Mouse (Mus musculus) CH12.LX (cell line): ENCODE measurements around the gene Denr. TPM values are rescaled to one million over a fixed set of nuclear protein-coding genes. Genes with fewer than 3 reads are reported as not detected.

Experiments used
- DNase-seq: peaks from one replicate; pipeline ENCODE4 v3.0.0-alpha.2; 2013; ENCODE audit errors: extremely low read depth
- H3K27ac ChIP-seq: 2 replicates; pipeline ENCODE4 v1.5.1; 2012; ENCODE audit warnings: low read depth, mild to moderate bottlenecking, control low read depth, moderate library complexity; ENCODE audit not compliant: insufficient read depth
- H3K27me3 ChIP-seq: replicated peaks from 2 replicates; pipeline ENCODE3; 2012; ENCODE audit warnings: inconsistent platforms
- H3K36me3 ChIP-seq, 2 experiments: replicated peaks in 1 of 2; 2 replicates each; pipeline versions ENCODE3 to v1.6.1; 2012; ENCODE audit warnings: inconsistent platforms in 1 of 2, low read length in 1 of 2, mild to moderate bottlenecking in 1 of 2, mixed read lengths in 1 of 2, moderate library complexity in 1 of 2; ENCODE audit not compliant: control insufficient read depth in 1 of 2, insufficient read depth in 1 of 2
- H3K4me1 ChIP-seq, 2 experiments: 2 replicates each; pipeline ENCODE4 v1.6.1; 2012; ENCODE audit warnings: inconsistent platforms in 1 of 2, moderate library complexity in 1 of 2; ENCODE audit not compliant: insufficient read depth in 2 of 2, control insufficient read depth in 1 of 2
- H3K4me2 ChIP-seq: 2 replicates; pipeline ENCODE4 v1.6.1; 2012; ENCODE audit warnings: low read depth, mild to moderate bottlenecking, control low read depth; ENCODE audit not compliant: poor library complexity, insufficient read depth, severe bottlenecking
- H3K4me3 ChIP-seq, 3 experiments: fragments of 150-350 bp in 1 of 3; sonication (generic) in 1 of 3; replicated peaks in 1 of 3; 2 replicates each; pipeline versions ENCODE3 to v1.5.1; 2011 to 2012; ENCODE audit warnings: low read depth in 2 of 3, low read length in 2 of 3, mild to moderate bottlenecking in 2 of 3, moderate library complexity in 2 of 3, control low read depth in 1 of 3, improper control_type of control experiment in 1 of 3, inconsistent platforms in 1 of 3, mixed read lengths in 1 of 3; ENCODE audit not compliant: poor library complexity in 1 of 3
- H3K79me2 ChIP-seq: replicated peaks from 2 replicates; pipeline ENCODE4 v1.6.1; 2012; ENCODE audit warnings: mild to moderate bottlenecking, moderate library complexity; ENCODE audit not compliant: control insufficient read depth, poor library complexity, insufficient read depth, severe bottlenecking; ENCODE audit errors: extremely low read depth
- H3K9ac ChIP-seq: 2 replicates; pipeline ENCODE4 v1.6.1; 2012; ENCODE audit warnings: low read depth, mild to moderate bottlenecking, control low read depth, moderate library complexity; ENCODE audit not compliant: insufficient read depth
- H3K9me3 ChIP-seq: replicated peaks from 2 replicates; pipeline ENCODE3; 2012; ENCODE audit warnings: low read length, inconsistent platforms, mixed read lengths
- BHLHE40 ChIP-seq: IDR thresholded peaks from 2 replicates; pipeline ENCODE4 v1.6.1; 2011; ENCODE audit warnings: mild to moderate bottlenecking, low read depth, low read length, improper control_type of control experiment
- CHD1 ChIP-seq: IDR thresholded peaks from 2 replicates; pipeline ENCODE4 v1.6.1; 2012; ENCODE audit warnings: low read depth, low read length, improper control_type of control experiment, inconsistent platforms
- CTCF ChIP-seq, 2 experiments: IDR thresholded peaks in 1 of 2; conservative IDR thresholded peaks in 1 of 2; 2 replicates each; pipeline ENCODE4 v1.5.1; 2011 to 2012; ENCODE audit warnings: low read depth in 2 of 2, low read length in 2 of 2, improper control_type of control experiment in 1 of 2, inconsistent platforms in 1 of 2, mild to moderate bottlenecking in 1 of 2, moderate library complexity in 1 of 2
- ELF1 ChIP-seq: IDR thresholded peaks from 2 replicates; pipeline ENCODE4 v1.6.1; 2014; ENCODE audit warnings: low read depth, mild to moderate bottlenecking, inconsistent platforms, low read length, improper control_type of control experiment
- ETS1 ChIP-seq: conservative IDR thresholded peaks from 2 replicates; pipeline ENCODE4 v1.6.1; 2012; ENCODE audit warnings: low read depth, mild to moderate bottlenecking, inconsistent platforms, low read length, improper control_type of control experiment, moderate library complexity
- GABPA ChIP-seq: IDR thresholded peaks from 2 replicates; pipeline ENCODE4 v1.6.1; 2012; ENCODE audit warnings: low read depth, low read length, improper control_type of control experiment, inconsistent platforms; ENCODE audit not compliant: insufficient replicate concordance
- HCFC1 ChIP-seq: IDR thresholded peaks from 2 replicates; pipeline ENCODE4 v1.6.1; 2012; ENCODE audit warnings: low read depth, mild to moderate bottlenecking, inconsistent platforms, low read length, improper control_type of control experiment
- IRF4 ChIP-seq: IDR thresholded peaks from 2 replicates; pipeline ENCODE4 v1.6.1; 2014; ENCODE audit warnings: low read depth, mild to moderate bottlenecking, inconsistent platforms, low read length, improper control_type of control experiment
- JUN ChIP-seq: IDR thresholded peaks from 2 replicates; pipeline ENCODE4 v1.6.1; 2011; ENCODE audit warnings: low read depth, mild to moderate bottlenecking, low read length, improper control_type of control experiment, moderate library complexity; ENCODE audit not compliant: insufficient read depth
- KAT2A ChIP-seq: IDR thresholded peaks from 2 replicates; pipeline ENCODE4 v1.6.1; 2012; ENCODE audit warnings: low read length, improper control_type of control experiment, inconsistent platforms; ENCODE audit not compliant: insufficient replicate concordance
- MAFK ChIP-seq: IDR thresholded peaks from 2 replicates; pipeline ENCODE4 v1.6.1; 2011; ENCODE audit warnings: low read length, improper control_type of control experiment; ENCODE audit not compliant: insufficient replicate concordance
- MAX ChIP-seq: IDR thresholded peaks from 2 replicates; pipeline ENCODE4 v1.6.1; 2011; ENCODE audit warnings: low read length, improper control_type of control experiment
- MAZ ChIP-seq: IDR thresholded peaks from 2 replicates; pipeline ENCODE4 v1.6.1; 2012; ENCODE audit warnings: low read depth, mild to moderate bottlenecking, inconsistent platforms, low read length, improper control_type of control experiment, moderate library complexity
- MEF2A ChIP-seq: IDR thresholded peaks from 2 replicates; pipeline ENCODE4 v1.6.1; 2014; ENCODE audit warnings: low read depth, mild to moderate bottlenecking, inconsistent platforms, low read length, improper control_type of control experiment, borderline replicate concordance
- MXI1 ChIP-seq: IDR thresholded peaks from 2 replicates; pipeline ENCODE4 v1.6.1; 2011; ENCODE audit warnings: mild to moderate bottlenecking, low read depth, low read length, improper control_type of control experiment
- NELFE ChIP-seq: IDR thresholded peaks from 2 replicates; pipeline ENCODE4 v1.6.1; 2011; ENCODE audit warnings: low read depth, low read length, improper control_type of control experiment
- POLR2A ChIP-seq: IDR thresholded peaks from 2 replicates; pipeline ENCODE4 v1.6.1; 2011; ENCODE audit warnings: low read depth, mild to moderate bottlenecking, improper control_type of control experiment, low read length
- POLR2AphosphoS2 ChIP-seq: IDR thresholded peaks from 2 replicates; pipeline ENCODE4 v1.6.1; 2011; ENCODE audit warnings: low read depth, low read length, improper control_type of control experiment
- RAD21 ChIP-seq: IDR thresholded peaks from 2 replicates; pipeline ENCODE4 v1.6.1; 2011; ENCODE audit warnings: low read depth, mild to moderate bottlenecking, low read length, improper control_type of control experiment, moderate library complexity
- RCOR1 ChIP-seq: conservative IDR thresholded peaks from 2 replicates; pipeline ENCODE4 v1.6.1; 2012; ENCODE audit warnings: low read depth, mild to moderate bottlenecking, inconsistent platforms, low read length, improper control_type of control experiment
- SMC3 ChIP-seq: IDR thresholded peaks from 2 replicates; pipeline ENCODE4 v1.6.1; 2011; ENCODE audit warnings: low read depth, low read length, improper control_type of control experiment
- TCF12 ChIP-seq: IDR thresholded peaks from 2 replicates; pipeline ENCODE4 v1.6.1; 2014; ENCODE audit warnings: low read depth, mild to moderate bottlenecking, inconsistent platforms, low read length, improper control_type of control experiment
- UBTF ChIP-seq: IDR thresholded peaks from 2 replicates; pipeline ENCODE4 v1.6.1; 2012; ENCODE audit warnings: low read depth, mild to moderate bottlenecking, inconsistent platforms, low read length, improper control_type of control experiment, moderate library complexity
- USF2 ChIP-seq: conservative IDR thresholded peaks from 2 replicates; pipeline ENCODE4 v1.6.1; 2011; ENCODE audit warnings: low read depth, low read length, improper control_type of control experiment
- ZKSCAN1 ChIP-seq: IDR thresholded peaks from 2 replicates; pipeline ENCODE4 v1.6.1; 2012; ENCODE audit warnings: low read depth, inconsistent platforms, low read length, improper control_type of control experiment, borderline replicate concordance
- ZMIZ1 ChIP-seq: IDR thresholded peaks from 2 replicates; pipeline ENCODE4 v1.6.1; 2012; ENCODE audit warnings: low read depth, mild to moderate bottlenecking, inconsistent platforms, low read length, improper control_type of control experiment
- ZNF384 ChIP-seq: IDR thresholded peaks from 2 replicates; pipeline ENCODE4 v1.6.1; 2012; ENCODE audit warnings: low read depth, low read length, improper control_type of control experiment, inconsistent platforms
- dilution Hi-C: fragments of 300-500 bp; cut with MboI; formaldehyde crosslinking; loops from 2 replicates; pipeline ENCODE4 v1.14.3; 2020; ENCODE audit warnings: low sequenced_read_pairs; ENCODE audit not compliant: extremely low pct_unique_long_range_greater_than_20kb, extremely low pct_ligation_motif_present
- in situ Hi-C: fragments of 300-500 bp; cut with MboI; formaldehyde crosslinking; loops from 3 replicates; pipeline ENCODE4 v1.14.3; 2019; ENCODE audit warnings: low sequenced_read_pairs, low pct_ligation_motif_present, low pct_unique_long_range_greater_than_20kb, mixed read lengths
- polyA plus RNA-seq: library from polyadenylated mRNA; unstranded; fragments of >175 nt; gene quantifications from 2 replicates; pipeline ENCODE4 v1.2.1, GENCODE M21; 2012; ENCODE audit warnings: low read depth; ENCODE audit not compliant: insufficient read length
- total RNA-seq, 2 experiments: library from RNA; depleted of rRNA; stranded (reverse); fragments of 300-350 nt in 1 of 2; fragments of >200 nt in 1 of 2; gene quantifications; 2 replicates each; pipeline ENCODE4 v1.2.3; 2012 to 2014

Gene Denr
- total and polyA plus RNA-seq, 3 experiments = 80.9 to 423 (median 128) TPM

GRCm38 (mm10) chr5:123969216-123969615 is 62.2 kb downstream of the Denr start:
- dilution Hi-C loops (no loop called here), in situ Hi-C loops (no loop called here)
- Histone ChIP-seq H3K4me1 (peaks cover 4 to 9% of the 10 kb centered on the region in 2 experiments), H3K36me3 (no peaks in the 10 kb centered on the region), H3K4me3 (no peak overlapping the region), H3K79me2 (no peaks in the 10 kb centered on the region), H3K4me2 (no peak overlapping the region), H3K9ac (no peak overlapping the region), H3K9me3 (no peaks in the 10 kb centered on the region), H3K27me3 (no peaks in the 10 kb centered on the region), H3K27ac (no peak overlapping the region)
- DNase-seq = no peak
- TF ChIP-seq USF2 (no peak), MAX (no peak), ETS1 (no peak), ZKSCAN1 (no peak), TCF12 (no peak), GABPA (no peak), POLR2AphosphoS2 (no peak), POLR2A (no peak), ZMIZ1 (no peak), BHLHE40 (no peak), UBTF (no peak), CTCF (conservative IDR thresholded peaks at IDR 0.05 in 1 of 2, IDR thresholded peaks at IDR 0.05 in 1 of 2; ENCODE audit: low read depth in 2 of 2, low read length in 2 of 2) (no peak), HCFC1 (no peak), IRF4 (no peak), SMC3 (no peak), MEF2A (no peak), NELFE (no peak), ZNF384 (no peak)

DNA sequence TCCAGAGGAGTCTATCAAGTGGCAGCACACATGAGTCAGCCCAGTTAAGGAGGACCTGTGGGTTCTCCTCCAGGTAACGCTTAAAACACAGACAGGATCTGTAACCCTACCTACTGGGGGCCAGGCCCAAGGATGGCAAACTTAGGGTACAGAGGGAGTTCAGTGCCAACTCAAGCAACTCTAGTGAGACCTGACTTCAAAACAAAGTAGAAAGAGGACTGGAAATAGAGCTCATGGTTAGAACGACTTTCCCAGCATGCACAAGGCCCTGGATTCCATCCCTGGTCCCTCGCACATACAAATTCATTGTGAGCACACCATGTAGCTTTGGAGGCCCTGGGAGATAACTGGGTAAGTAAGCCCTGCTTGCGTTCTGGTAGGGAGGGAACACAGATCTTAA is 63.6 kb downstream of the Denr start:
- DNase-seq = no peak
- no peak overlapping the region for H3K4me3 ChIP-seq
- H3K9ac ChIP-seq = no peak overlapping the region
- no peaks in the 10 kb centered on the region for H3K36me3 ChIP-seq
- no peak overlapping the region for H3K4me2 ChIP-seq
- H3K27ac ChIP-seq = no peak overlapping the region
- in situ Hi-C loops (no loop called here), dilution Hi-C loops (no loop called here)
- H3K9me3 ChIP-seq = no peaks in the 10 kb centered on the region
- peaks cover 9% of the 10 kb centered on the region for H3K79me2 ChIP-seq
- H3K4me1 ChIP-seq = peaks cover 4 to 15% of the 10 kb centered on the region in 2 experiments
- no peak for TF ChIP-seq POLR2AphosphoS2
- TF ChIP-seq IRF4 = no peak
- TF ChIP-seq KAT2A = no peak
- no peak for TF ChIP-seq ELF1
- TF ChIP-seq MXI1 = no peak
- TF ChIP-seq MAZ = no peak
- no peak for TF ChIP-seq MEF2A
- TF ChIP-seq CTCF (conservative IDR thresholded peaks at IDR 0.05 in 1 of 2, IDR thresholded peaks at IDR 0.05 in 1 of 2; ENCODE audit: low read depth in 2 of 2, low read length in 2 of 2) = no peak
- TF ChIP-seq CHD1 = no peak
- no peak for TF ChIP-seq HCFC1
- no peak for TF ChIP-seq ETS1
- no peak for TF ChIP-seq TCF12
- no peak for TF ChIP-seq RCOR1
- no peak for TF ChIP-seq POLR2A
- no peak for TF ChIP-seq ZMIZ1
- TF ChIP-seq MAFK = no peak
- TF ChIP-seq RAD21 = no peak
- TF ChIP-seq JUN = no peak
- H3K27me3 ChIP-seq = no peaks in the 10 kb centered on the region
